Mouse (Mus musculus) monocyte, adult 2 months (primary cell): Measurements from ENCODE around the gene Wdr78.

Source experiments
- DNase-seq, 2 experiments: peaks; one replicate each; pipeline ENCODE4 v3.0.0; 2022; ENCODE audit warnings: low spot score in 2 of 2, low read depth in 1 of 2

Gene Wdr78

DNA sequence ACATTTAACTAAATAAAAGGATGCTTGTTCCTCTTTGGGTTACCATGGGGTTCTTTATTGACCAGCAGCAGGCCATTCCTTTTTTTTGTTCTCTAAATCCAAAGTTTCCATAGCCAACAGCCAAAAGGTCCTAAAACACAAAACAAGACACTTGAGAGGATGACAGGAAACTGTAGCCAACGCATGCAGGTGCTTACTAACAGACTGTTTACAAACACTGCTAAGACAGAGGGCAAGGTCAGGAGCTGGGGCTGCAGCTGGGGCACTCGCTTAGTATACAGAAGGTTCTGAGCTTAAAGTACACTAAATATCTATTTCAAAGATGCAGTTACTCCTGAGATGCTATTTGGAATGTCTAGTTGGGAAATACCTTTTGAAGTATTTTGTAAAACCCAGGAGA is 49.9 kb downstream of the Wdr78 start:
- no peak for DNase-seq

DNA sequence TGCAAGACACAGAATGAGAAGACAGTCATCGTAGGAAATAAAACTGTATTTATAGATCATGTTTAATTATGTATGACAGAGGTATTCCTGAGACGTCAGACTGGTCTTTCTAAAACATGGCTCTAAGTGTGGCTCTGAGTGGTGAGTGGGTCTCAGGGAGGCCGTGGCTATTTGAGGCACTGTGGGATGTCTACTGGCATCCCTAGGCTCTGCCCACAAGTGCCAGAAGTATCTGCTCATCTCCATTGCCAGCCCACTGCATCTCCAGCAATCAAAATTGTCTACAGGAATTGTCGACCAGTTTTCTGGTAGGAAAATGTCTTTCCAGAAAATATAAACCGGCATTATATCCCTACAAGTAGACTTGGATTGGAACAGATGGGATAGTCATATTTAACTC is 57.4 kb downstream of the Wdr78 start:
- DNase-seq = no peak

DNA sequence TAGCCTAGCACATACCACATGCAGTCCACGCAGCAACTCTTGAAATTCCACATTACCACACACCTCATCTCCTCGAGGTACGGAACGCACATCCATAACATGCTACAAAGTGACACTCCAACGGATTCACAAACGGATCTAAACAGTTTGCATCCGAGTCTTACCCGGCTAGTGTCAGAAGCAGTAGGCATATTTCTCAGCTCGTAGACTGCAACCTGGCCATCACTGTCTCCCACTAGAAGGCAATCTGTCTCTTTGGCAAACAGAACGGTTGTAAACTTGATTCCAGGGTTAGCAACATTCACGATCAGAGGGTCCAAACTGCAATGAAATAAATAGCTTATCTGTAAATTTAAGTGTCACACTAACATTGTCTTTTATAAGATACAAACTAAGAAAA is 66.3 kb downstream of the Wdr78 start:
- no peak for DNase-seq

DNA sequence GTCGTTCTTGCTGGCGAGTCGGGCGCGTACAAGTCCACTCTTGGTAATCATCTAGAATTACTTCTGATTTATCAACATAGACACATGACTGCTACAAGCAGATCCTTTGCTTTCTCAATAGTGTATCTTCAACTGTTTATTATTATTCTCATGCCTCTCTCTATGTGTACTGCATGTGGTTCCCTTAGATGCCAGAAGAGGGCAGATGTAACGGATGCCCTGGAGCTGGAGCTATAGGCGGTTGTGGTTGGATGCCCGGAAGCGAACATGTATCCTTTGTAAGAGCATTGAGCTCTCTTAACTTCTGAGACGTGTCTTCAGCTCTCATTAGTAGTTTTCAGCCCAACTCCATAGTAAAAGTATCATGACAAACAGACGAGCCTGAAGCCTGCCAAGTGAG is 71.4 kb downstream of the Wdr78 start:
- no peak for DNase-seq

DNA sequence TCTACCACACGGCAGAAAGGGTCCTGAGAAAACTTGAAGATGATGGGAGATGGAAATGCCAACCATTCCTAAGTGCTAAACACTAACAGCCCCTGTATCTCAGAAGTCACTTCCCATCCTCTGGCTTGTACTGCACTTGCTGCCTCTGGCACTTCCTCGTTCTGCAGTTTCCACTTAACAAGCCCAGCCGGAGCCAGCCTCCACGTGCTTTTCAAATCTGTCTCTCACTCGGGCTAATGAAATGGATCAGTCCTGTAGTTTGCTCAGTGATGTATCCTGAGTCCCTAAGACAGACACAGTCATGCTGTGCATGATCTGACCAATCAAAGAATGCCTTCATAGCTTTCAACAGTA is 74.5 kb downstream of the Wdr78 start:
- DNase-seq = no peak

DNA sequence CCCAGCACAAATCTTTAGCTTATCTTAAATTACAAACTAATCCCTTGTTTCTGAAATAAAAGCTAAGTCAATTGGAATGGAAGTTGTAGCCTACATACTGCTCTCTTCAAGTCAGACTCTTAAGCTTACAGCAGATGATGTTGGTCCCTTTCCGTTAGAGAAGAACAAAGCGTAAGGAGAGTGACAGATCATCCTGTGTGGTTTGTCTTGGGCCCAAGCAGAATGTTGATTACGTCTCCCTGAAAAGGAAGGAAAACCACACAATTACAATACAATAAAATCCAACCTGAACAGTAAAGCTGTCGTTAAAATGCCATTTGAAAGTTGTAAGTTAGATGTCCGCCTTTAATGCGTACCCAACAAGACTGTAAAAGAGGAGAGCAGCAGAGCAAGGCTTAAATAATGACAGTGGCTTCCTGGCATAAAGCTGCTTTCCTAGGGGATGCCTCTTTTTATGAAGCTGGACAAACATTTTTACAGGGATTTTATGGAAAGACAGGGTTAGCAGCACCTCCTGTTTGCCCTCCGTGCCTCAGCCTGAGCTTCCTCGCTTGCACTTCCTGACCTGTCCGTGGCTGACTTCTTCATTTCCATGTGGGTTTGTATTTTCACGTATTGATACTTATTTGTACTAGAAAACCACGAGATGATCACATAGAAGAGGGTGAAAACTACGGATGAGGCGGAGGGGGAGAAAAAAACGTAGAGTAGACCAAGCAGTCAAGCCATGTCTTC is 75.1 kb downstream of the Wdr78 start:
- DNase-seq = no peak

DNA sequence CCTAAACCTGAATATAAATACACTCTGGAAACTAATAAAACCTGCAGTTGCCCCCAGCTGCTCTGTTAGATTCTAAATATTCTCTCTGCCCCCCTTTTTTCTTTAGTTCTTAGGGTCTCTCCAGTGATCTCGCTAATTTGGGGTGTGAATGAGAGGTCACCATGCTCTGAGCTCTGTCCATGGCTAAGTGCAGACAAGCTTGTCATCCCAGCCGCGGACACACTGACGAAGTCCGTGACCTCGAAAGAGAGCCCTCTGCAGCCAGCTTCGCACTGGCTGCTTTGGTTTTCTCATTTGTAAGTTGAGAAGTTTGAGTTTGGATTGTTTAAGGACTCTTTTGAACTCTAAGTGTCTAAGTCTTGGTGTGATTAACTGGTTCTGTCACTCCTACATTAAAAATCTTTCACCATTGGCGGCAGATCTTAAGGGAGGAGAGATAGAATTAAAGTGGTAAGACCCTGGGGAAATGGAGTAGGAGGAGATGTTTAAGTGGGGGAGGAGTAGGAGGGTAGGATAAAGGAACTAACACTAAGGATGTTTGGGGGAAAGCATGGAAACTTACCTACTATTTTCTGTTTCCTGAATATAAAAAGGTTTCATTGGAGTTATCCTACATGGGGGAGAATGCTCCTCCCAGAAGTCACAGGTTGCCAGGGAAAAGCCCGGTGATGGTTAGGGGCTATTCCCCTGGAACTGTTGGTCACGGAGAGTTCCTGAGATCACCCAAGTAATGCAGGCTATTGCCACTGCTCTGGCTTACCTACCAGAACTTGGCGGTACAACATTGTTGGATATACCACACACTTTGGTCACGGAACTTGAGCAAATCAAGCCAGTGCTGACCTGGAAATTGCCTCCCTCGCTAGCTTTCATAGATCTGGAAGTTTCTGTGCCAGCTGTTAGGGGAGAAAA is 85.9 kb downstream of the Wdr78 start:
- DNase-seq = no peak

DNA sequence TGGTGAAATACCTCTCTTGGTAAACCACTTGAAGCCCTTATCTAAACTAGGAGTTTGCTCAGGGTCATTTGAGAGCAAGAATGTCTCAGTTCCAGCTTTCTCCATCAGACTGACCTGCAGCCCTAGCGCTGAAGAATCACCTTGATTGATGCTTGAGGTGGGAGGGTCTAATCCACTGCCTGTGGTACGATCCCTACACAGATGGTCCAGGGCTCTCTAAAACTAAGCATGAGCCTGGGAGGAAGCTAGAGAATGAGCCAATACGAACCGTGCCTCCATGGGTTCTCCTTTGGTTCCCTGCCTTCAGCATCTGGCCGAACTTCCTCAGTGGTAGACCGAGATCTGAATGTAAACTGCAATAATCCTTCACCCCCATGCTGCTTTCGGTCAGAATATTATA is 86.6 kb downstream of the Wdr78 start:
- no peak for DNase-seq

DNA sequence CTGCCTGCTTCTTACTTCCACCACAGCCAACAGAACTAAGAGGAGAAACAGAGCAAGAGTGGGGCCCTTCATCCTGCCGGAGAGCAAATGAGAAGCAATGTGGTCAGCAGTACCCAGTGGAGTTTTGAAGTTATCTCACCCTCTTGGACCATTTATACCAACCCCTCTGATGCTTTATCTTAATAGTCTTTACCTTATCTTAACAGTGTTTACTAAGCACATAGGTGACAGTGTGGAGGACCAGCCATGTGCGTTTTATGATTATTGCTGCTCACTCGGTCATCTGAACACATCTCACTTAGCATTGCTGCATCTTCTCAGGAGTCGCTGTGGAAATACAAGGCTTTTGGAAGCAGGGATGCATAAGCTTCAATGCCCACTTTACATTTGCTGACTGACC is 87.7 kb downstream of the Wdr78 start, which contains the start of gene Insl5:
Gene Insl5 (minus strand): TSS at position 222 of the 400 bp plus-strand sequence.
- no peak for DNase-seq

DNA sequence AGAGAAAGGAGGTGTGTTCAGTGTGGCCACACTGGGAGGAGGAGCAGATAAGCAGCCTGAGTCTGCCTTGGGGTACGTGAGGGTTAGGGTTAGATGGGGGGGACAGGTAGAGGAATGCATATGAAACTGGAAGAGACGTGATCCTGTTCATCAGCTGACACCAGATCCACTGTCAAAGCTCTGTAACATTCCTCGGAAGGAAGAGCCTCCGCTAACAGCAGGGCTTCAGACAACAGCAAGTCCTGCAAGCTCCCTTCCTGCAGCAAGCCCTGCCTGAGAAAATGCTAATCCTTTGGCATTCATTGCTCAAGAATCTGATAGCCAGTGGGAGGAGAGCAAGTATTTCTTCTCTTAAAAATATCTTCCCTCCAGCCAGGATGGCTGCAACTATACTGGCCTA is 100.9 kb downstream of the Wdr78 start:
- no peak for DNase-seq

DNA sequence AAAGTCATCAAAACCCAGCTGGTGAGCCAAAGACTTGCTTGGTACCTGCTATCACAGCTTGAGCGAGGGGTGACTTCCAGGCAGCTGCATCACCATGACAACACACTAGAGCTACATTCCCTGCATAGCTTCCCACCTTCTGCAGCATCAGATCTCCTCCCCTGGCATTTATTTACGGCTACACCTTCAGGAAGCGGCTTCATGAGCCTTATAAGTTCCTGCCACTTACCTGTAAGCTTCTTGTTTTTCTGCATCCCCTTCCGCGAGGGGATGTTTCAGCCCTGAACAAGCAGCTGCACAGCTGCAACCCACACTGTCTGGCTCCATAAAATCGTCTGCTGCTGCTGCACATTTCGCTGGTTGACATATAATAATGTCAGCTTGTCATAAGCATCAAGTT is 102.5 kb downstream of the Wdr78 start:
- DNase-seq = no peak

DNA sequence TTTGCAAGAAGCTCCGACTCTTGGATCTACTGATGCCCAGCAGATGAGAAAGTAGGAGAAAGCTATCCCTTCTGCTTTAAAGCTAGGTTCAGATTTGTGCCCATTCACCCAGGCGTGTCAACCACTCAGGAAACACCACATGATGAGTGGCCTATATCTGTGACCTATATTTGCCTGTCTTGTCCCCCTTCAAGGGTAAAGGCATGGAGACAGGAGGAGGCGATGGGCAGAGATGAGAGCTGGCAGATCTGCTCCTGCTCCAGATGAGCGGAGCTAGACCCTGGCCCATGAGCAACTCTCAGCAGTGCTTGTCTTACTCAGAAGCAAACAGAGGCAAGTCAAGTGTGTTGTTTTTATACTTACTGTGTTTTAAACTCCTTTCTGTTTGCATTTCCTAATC is 103.6 kb downstream of the Wdr78 start:
- DNase-seq = no peak

DNA sequence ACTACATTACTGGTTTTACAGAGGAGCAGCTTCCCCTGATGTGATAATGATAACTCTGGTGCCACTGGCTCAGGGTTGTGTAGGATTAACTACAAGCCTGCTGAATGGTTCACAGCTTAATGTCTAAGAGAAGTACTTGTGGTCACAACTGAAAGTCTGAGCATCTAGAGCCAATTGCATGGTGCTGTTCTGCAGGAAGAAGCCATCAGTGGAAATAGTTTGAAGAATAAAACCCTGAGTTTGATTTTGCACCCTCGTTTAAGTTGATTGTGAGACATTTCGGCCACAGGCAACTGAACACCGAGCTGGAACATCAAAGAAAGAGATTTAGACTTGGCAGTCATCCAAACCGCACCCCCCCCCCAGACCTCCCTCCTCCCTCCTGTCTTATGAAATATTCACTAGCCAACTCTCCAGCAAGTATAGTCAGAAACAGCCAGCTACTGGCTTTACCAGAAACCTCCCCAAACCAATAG is 107.4 kb downstream of the Wdr78 start:
- DNase-seq = no peak

DNA sequence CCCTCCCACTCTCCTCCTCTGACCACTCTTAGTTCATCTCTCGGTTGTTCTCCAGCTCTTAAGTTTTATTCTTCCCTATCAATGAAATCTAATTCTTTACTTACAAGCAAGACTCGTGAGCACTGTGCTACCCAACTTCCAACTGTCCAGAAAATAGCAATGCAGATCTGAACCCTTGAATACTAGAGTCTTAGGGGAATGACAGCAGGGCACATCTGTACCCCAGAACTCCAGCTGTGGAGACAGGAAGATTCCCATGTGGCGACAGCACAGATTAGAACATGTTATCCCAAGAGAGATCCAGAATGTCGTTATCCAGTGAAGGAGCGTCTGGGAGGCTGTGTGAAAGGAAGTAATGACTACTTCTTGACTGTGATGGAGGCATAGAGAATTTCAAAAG is 108.1 kb downstream of the Wdr78 start:
- DNase-seq = no peak

DNA sequence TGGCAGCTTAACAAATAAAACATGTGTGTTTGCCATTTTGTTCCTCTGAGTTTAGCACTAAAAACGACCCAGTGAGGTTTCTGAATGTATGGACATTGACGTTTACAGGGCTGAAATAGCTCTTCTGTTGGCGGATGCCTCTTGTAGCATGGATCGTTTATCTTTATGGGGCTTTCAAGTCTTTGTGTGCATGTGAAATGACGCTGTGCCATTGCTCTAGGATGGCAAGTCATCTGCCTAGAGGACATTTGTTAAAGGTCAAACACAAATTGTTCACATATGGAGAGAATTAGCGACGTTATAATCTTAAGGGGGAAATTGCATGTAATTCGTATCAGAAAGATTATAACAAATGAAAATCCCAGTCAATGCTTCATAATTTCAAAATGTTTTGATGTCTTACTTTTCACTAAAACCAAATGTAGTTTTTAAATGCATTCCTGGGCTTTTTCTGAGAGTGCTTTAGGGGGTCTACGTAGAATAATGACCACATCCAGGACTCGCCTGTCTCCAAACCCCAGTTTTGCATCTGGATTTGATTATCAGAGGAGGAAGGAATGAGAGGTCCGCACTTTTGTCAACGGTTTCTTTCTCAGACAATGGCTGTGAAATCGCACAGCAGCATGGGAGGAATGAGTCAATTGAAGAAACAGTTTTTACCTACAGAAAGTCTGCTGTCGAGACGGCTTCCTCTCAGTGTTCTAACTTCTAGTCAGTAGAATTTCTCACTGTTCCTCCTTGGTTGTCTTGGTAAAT is 109.0 kb downstream of the Wdr78 start:
- DNase-seq = no peak

DNA sequence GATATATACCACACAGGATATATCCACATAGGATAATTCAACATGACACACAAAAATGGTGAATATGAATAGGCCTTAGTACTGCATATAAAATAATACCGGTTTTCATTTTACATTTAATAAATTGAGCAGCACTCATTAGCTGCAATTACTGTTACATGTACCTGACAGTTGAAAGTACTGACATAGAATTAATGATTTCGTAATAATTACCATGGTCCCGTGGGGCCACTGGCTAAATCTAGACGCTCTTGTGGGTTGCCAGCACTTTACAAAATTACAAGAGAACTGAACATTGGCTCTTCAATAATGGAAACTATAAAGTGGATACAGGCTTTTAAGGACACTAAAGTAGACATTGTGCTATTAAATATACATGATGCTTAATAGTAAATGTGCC is 109.7 kb downstream of the Wdr78 start:
- DNase-seq = no peak

DNA sequence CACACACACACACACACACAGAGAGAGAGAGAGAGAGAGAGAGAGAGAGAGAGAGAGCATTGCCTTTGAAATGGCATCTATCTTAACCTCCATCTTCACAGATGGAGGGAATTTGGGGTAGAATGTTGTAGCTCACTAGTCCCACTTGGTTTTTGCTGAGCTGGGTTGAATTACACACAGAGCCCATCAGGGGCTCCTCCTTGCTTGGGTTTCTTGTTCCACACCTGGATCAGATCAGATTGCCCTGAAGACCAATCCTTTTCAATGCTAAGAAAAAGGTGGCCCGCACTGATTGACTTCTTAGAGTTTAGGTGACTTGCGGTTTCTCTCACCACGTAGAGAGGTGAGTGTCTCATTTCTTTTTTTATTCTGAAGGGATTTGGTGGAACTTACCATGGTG is 122.7 kb downstream of the Wdr78 start:
- DNase-seq = no peak

DNA sequence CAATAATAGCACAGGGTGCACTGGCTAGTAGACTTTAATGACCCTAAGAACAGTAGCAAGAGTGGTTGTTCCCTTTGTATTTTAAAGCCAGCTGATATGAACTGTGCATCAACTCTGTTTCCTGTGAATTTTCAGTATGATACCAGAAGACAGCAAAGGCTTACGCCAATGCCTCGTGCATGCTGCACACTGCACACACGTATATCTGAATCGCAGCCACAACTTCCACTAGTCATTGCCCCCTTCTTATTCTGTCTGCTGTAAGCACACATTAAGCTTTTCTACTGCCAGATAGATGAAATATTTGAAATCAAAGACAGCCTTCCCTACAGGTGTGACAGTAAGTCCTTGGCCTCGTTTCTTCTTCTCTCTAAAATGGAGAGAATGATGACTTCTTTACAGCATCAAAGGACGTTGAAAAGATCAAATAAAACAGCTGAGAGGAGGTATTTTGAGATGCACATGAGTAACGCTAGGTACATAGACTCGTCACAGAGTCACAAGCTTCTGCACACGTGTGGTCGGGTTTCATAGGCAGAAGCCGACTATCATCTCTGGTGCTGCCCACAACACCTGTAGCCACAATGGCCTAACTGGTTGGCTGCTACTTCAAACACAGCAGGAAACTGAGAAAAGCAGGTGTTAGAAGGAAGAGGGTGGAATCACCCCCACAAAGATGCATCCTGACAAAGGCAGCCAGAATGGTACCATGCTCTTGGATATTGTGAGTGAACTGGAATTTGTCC is 123.6 kb downstream of the Wdr78 start:
- DNase-seq = no peak

DNA sequence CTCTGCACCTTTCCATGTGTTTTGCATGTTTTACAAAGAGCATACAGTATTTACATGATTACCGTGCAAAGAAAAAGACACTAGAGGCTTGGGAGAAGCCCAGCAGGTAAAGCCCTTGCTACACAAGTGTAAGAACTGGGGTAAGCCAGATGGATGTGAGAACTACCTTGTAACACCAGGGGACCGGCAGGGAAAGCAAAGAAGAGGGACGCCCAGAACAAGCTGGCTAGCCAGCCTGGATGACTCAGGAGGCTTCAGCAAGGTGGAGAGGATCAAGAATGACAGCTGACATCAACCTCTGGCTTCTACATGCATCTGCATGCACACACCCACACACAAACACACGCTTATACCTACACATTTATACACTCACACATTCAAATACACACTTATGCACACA is 124.3 kb downstream of the Wdr78 start:
- no peak for DNase-seq

DNA sequence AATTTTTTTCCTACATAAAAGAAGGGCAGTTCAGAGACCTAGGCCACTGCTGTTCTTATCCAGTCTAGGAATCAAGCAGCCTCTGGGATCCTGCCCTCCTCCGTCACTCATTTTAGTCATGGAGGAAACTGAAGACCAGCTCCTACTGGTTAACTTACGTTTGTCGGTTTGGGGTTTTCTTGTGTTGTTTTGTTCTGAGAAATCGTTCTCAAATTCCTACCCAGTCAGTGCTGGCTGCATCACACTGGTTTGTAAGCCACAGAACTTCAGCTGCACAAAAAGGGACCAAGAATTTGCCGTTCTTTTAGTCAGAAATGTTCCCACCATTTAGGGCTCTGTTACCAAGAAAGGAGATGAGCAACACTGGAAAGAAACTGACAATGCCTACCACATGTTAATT is 125.0 kb downstream of the Wdr78 start:
- no peak for DNase-seq

DNA sequence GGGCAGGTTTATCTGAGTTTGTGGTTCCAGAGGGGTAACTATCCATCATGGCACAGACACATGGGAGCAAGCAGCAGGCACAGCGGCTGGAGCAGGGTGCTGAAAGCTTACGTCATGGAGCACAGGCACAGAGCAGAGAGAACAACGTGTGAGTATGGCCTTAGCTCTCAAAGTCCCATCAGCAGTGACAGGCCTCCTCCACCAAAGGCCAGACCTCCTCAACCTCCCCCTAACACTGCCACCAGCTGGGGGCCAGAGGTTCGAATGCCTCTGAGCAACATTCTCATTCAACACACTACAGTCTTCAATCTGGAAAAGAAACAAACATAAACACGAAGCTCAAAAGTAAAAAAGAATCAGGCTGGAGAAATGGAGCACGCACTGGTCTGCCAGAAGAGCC is 125.8 kb downstream of the Wdr78 start:
- no peak for DNase-seq
